Mouse (Mus musculus): Measurements from ENCODE around the gene Exoc8.

DNA sequence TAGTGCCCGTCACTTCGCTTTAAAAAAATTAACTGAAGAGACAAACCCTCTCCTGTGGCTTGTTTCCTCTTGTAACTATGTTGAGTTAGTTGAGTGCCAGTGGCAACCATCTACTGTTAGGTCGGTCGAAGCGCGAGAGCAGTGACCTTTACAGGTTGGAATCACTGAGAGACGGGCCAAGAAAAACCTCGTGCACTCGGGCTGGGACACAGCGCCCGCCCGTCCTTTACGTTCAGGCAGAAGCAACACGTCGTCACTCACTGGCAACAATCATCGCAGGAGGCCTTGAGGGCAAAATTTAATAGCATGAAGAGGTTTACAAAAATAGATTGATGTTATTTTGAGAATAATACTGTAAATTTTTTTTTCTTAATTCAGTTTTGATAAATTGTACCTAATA, 12.4 kb upstream of the Exoc8 start:
- TF ChIP-seq CTCF (IDR thresholded peaks at IDR 0.05; ENCODE audit: insufficient read depth, low read depth, low read length) (no peak), POLR2A (IDR thresholded peaks at IDR 0.05; ENCODE audit: insufficient read depth, low read depth, low read length) (no peak)
